Mouse (Mus musculus) erythroid progenitor cell, adult 5-6 weeks (primary cell): ENCODE measurements at regions not wholly inside any gene's neighbourhood (a gene's known extent, or its start where the extent isn't known, plus 50 kb on each side); places are given as distances from the start of the nearest gene placed in this dataset.

Source experiments
- ATAC-seq: replicated peaks from 2 replicates; pipeline ENCODE4 v1.8.0; 2016; ENCODE audit warnings: moderate number of reproducible peaks, mild to moderate bottlenecking, moderate TSS enrichment, inconsistent platforms; ENCODE audit not compliant: poor library complexity, low FRiP score, severe bottlenecking

DNA sequence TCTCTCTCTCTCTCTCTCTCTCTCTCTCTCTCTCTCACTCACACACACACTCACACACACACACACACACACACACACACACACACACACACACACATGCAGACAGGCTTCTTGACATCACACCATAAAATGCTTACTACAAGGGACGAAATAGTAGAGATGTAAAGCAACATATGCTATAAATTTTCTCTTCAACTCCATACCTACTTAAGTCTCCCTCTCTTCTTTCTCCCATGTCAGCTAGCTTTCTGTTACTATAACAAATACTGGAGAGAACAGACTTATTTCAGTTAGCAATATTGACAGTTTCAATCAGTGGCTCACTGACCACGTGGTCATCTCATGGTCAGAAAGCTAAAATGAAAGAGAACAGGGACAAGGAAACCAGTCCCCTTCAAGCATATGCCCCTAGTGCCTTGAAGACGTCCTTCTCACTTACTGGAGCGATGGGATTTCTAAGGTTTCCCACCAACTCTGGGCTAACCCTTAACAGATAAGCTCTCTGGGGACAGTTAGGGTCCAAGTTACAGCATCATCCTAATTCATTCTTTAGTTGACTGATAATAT, 199.7 kb upstream of the Tet2 start:
- ATAC-seq, result no peak

DNA sequence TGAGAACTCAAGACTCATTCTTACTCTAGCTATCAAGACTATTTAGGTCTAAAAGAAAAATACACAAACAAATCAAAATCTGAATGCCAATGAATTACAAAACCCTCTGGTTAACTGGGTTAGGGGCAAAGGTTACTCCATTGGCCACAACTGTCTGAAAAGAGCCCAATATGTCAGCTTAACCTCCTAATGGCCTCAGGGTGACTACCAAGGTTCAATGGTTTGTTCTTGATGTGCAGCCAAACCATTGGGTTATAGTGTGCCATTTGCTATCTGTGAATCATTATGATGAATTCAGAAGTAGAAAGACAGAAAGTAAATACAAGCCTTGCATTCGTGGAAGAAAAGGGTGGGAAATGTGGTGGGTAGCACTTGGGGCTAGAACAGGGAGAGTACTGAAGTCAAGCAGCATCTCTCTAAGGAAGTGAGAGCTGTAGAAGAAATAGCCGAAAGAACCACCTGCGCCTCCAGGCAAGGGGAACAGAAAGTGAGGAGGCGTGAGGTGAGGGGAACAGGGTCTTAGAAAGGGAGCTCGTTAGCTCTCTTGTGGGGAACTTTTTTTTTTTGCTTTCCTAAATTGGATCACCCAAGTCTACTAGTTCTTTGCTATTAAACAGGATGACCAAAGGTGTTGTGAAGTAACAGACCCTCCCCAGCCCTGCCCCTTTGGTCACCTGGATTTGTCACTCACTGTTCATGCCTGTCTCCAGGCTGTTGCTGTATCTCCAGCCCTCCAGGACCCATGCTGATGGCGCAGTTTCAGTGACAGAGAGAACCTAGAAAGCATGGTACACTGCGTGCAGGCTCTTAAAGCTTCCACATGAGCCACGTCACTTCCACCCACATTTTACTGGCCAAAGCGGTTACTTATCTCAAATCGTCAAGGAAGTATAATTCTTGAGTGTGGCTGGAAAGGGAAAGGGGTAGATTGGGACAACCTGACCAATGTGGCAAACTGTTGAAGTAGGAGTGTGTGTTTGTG, 204.1 kb upstream of the Tet2 start:
- ATAC-seq, result no peak

DNA sequence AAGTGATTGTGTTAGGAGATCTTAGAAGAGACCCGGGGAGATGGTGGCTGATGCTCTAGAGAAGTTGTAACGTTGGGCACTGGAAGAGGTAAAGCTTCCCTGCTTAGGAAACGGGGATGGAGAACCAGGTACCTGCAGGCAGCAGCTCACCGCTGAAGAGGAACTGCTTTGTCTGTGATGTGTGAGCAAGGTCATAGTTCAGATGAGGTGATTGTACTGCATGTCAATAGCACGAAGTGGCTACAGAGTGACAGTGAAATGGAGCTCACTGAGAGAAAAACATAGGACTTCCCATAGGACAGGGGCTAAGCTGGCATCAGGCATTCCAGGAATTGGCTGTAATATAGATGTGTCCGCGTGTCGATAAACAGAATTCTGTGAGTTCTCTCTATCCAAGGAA, 205.1 kb upstream of the Tet2 start:
- no peak for ATAC-seq

DNA sequence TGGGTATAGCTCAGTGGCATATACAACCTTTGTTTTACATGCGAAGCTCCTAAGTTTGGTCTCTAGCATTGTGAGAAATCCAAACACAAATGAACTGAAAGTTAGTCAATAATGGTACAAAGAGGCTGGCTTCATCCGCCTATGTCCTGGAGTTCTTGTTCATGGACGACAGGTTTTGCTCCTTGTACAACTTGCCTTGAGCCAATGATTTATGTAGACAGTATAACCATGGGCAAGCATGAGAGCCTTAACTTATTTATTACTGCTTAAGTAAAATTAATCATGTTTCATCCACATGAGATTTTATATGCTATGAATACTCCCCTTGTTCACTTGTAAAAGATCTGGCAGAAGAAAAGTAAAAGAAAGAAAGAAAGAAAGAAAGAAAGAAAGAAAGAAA, 205.7 kb upstream of the Tet2 start:
- ATAC-seq, result no peak

DNA sequence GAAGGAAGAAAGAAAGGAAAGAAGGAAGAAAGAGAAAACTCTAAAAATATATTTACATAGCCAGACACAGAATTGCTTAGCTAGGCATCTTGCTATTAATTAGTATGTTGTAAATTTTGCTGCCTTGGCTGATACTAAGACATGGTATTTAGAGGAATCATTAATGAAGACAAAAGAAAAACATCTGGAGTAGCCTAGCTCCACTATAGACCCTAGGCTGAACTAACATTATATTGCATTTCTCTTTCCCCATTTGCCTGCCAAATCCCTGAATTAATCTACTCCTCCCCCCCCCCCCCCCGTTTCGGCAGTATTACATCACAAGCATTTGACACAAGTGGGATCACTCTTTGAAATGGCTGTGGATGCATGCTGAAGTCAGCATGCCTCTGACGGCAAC, 206.1 kb upstream of the Tet2 start:
- ATAC-seq, result no peak

DNA sequence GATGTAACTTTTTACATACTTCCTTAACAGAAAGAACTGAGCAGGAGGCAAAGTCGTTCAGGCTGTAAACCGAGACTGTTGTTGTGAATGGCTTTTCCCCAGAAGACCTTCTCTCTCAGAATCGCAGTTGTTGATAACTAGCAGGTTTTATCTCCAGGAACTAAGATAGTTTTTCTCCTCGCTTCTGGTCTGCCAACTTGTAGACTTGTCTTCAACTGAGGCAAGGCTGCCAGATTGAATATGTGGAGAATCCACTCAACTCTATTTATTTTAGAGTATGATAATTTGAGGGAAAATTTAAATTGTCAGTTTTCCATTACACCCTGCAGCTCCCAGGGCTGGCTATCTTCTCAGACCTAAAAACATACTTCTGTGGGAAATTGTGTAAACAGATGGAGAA, 206.6 kb upstream of the Tet2 start:
- no peak for ATAC-seq

DNA sequence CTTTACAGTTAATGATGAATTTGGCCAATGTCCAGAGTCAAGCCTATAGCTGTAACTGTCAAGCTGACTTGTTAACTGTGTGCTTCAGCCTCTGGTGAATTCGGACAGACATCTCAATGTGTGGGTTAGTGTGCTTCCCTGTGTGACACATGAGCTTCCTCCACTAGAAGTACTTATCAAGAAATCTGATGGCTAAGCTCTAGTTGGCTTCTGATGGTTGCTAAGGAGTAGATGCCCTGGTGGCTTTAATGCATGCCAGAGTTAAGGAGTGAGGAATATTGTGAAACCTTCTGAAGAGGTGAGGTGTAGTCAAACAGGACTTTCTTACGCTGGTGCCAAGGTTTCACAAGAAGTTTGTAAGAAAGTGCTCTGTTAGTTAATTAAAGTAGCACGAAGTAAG, 208.1 kb upstream of the Tet2 start:
- ATAC-seq, result no peak

DNA sequence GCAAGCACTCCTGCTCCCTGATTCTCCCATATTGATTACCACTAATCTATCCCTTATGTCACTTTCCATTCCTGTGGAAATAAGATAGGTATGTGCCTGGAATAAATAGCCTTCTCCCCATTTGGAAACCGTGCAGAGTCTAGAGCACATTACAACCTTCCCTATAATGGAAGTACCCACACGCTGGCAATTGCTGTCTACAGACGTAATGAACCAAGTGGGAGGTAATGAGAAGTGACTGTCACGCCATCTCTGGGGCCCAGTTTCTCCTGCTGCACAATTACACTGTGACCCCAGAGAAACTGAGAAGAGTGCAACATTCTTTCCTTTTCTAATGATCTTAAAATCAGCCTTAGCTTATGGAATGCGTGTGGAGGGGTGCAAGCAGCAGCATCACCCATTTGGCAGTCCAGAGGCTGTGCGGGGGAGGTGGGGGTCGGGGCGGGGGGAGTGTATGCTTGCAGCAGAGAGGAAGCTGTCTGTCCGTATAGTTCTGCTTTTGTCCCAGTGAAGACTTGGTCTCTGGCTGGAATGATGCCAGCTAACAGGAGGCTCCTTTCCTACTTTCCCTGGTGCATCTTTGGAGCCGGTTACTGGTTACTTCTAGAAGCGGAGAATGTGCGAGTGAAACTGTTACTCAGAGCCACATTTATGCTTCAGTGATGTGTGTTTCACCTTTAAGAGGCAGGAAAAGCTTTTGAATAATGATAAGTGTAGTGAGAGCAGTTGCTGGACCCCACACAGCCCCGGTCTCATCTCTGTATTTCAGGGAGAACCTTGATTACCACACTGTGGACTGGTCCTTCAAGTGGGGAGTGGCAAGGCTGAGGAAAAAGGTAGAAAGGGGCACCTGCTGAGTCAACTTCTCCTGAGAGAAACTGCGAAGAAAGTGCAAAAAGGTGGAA, 209.3 kb upstream of the Tet2 start:
- no peak for ATAC-seq

DNA sequence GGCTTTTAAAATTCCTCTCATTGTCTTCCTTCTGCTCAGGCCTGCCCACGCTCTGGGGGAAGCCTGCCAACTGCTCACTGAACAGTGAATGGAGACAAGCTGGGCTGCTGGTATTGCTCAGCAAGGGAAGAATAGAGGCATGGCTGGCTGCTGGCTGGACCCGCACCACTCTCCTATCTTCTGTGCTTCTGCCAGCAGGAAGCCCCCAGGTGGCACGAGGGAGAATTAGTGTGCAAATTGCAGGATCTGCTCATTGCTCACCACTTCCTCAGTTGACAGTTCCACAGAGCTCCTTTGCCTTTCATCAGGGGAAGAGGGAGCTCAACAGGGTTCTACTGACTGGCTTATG, 209.9 kb upstream of the Tet2 start:
- no peak for ATAC-seq

DNA sequence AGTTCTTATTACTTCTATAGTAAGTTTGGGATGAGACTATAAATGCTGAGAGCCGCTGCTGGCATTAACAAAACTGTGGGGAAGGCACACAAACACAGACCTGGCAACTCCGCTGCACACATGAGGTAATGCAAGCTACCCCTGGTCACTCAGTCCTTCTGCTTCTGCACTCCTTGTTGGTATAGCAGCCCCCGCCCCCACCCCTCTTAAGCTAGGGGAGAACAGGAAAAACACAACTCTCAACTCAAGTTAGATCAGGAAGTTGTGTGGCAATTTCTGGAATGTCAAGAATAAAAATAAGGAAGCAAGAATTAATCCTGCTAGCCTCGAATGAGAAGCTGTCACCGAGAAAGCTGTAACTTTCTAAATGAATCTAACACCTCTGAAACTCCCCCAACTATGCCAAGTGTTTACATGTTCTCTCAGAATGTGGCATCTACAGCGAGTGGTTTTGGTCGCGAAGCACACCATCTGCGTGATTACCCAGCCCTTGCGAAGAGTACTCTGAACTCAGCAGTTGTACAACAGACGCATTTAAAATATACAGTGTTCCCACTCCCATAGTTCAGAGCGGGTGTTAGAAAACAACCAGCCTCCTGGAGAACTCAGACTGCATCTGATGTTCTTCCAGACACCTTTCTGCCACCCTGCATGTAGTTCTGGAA, 212.9 kb upstream of the Tet2 start:
- ATAC-seq, result no peak

DNA sequence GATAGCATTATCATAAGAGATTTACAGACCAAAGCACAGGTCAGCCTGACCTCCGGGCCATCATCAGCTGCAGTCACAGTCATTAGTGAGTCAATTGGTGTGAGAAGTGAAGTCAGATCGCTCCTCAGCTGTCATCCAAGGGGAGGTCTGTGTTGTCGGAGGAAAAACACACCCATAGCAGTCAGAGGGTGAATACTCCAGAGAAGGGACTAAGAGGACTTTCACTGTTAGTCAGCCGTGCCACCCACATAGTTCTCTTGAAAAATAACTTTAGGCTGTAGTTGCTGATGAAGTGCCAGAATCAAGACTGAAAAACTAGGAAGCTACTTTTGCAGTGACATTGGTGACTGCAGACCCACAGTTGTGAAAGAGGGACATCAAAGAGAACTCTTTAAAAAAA, 213.5 kb upstream of the Tet2 start:
- ATAC-seq, result no peak

DNA sequence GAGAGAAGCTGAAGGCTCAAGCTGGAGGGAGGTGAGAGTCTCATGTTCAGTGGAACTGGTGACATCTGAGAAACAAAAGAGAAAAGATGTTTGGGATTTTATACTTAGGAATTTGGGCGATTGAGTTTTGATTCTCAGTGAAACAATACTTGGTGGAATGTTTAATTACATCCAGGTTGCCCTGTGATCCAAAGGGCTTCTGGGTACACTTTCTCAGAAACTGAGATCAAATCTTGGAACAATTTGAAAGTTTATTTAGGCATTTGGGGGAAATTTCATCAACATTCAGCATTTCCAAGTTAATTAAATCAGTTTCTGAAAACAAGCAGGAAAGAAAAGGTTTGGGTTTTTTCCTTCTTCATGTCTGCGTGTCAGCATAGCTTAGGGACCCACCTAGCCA, 214.7 kb upstream of the Tet2 start:
- ATAC-seq, result no peak

DNA sequence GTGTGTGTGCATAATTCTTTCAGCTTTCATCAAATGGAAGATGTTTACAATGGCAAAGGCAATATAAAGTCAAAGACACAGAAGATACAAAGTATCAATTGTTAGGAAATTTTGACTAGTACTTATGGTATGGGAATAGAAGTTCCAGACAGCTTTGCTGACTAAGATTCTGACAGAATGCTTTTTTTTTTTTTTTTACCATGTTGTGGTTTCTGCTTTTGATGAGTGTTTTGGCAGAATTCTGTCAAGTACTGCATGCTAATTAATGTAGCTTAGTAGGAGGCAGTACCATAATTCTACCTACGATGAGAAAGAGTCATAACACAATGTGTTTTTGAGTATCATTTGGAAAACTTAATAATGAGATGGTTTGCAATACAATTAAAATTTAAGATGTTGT, 215.3 kb upstream of the Tet2 start:
- no peak for ATAC-seq

DNA sequence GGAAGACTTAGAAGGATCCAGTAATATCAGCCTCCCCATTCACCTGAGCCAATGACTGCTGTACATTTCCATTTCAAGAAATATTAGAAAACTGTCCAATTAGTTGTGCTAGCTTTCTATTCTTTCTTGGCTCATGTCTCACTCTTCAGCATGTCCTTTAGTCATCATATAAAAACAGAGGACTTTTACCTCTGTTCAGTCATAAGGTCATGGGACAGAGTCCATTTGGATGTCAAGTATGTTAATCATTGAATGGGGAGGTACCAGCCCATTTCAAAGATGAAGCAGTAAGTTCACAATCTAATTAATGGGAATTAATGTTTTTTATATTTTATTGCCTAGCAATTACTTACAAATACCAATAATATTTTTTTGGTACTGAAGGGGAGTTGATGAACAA, 218.8 kb upstream of the Tet2 start:
- no peak for ATAC-seq

DNA sequence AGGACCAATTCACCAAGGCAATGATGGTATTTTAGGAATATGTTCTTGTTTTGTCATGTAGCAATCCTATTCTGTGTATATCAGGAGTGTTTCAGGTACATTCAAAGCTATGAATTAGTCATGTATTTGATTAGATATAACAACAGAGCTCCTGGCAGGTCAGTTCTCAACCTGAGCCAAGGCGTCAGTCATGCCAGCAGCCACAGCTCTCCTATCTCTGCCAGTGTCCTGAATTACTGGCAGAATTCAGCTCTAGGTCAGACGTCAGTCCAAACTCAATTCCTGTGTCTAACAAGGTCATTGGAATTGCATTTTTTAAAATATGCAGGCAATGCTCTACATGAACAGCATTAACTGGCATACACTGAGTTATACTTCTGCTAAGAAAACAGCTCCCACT, 228.6 kb upstream of the Tet2 start:
- no peak for ATAC-seq

DNA sequence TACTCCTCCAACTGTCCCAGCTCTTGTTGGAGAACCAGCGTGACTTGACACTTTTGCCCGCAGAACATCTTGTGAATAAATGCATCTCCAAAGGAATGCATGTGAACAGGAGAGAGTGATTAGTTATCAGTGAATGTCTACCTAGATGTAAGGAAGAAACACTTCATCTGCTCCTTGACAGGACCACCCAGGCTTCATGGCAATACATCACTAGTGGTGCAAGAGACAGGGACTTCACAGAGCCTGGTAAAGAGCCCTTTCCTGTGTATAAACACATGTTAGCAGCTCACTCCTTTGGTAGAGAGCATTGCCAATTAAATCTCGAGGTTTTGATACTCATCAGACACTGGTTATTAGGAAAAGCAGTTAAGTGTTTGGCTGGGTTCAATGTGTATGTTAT, 229.3 kb upstream of the Tet2 start:
- ATAC-seq, result no peak

DNA sequence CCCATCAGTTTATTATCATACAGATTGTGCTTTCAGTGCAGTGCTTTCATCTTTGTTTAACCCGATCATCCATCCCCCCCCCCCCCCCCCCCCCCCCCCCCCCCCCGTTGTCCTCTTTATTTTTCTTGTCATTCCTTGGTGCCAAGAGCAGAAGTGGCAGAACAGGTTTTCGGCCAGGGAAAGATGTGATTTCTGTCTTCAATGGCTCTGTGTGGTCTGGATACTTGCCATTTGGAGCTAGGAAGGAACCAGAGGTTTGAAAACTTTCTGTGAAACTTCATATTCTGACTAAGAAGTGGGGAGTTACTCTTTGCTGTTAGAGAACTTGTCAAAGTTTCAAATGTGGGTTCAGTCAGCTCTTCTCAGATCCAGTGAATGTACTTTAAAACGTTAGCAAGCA, 231.1 kb upstream of the Tet2 start:
- ATAC-seq, result no peak

DNA sequence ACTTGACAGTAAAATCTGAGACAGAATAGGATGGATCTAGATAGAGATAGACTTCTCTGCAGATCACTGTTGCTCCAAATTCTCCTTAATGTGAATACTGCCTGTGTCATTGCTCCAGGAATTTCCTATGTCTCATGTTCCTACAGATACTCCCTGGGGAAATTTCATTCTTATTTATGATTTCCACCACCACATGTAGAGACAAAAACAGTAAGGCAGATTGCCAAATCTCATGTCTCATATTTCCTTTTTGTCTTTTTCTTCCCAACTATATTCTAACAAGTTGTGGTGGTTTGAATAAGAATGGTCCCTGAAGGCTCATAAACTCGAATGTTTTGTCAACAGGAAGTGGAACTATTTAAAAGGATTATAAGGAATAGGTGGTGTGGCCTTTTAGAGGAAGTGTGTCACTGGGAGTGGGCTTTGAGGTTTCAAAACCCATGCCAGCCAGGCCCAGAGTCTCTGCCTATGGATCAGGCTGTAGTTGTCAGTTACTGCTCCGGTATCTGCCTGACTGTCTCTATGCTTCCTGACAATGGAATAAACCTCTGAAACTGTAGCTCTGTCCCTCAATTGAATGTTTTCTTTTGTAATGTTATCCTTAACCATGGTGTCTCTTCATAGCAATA, 234.3 kb upstream of the Tet2 start:
- no peak for ATAC-seq

DNA sequence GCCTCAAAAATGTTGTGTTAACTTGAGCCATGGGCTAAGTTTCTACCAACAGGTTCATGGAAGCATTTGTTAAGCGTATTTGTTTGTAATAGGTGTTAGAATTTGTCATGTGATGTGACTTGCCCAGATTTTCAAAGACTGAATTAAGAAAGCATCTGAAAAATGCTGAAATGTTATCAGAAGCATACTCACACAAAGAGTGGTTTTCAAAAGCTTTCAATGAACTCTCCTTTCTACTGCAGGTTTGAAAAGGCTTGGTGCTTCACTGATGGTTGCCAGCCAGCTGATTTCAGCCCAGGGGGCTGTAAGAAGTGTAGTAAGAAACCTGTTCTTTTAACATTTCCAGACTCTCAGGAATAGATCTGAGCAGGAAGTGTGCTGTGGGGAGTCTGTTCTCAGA, 238.1 kb upstream of the Tet2 start:
- no peak for ATAC-seq

DNA sequence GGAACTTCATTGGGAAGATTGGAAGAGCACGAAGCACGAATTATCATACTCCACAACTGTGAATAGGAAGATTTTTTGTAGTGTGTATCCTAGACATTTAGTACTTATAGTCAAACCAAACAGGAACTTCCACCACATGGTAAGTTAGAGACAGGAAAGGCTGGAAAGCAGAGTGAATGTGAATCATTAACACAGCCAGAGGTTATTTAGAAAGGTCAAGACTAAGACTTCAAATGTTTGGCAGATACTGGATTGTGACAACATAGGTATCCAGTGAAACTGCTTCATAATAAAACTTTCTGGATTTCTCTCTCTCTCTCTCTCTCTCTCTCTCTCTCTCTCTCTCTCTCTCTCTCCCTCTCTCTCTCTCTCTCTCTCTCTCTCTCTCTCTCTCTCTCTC, 246.4 kb upstream of the Tet2 start:
- no peak for ATAC-seq
